Comparison of ENCODE assay signal across 21 mouse cellular contexts in genomic region chr2:60837616-60838015, GRCm38 (mm10).
DNase-seq lines count a peak whose midpoint lies in the region; ATAC-seq and TF ChIP-seq lines count a peak whose summit lies in the region.
"Had no signal": no experiment of that assay in that cellular context is flagged by ENCODE, and none has a peak within 500 bp of the region (broad histone marks: within the 10 kb centered on the region; RNA-seq: fewer than 3 reads in every experiment).

No protein-coding gene starts in this region.

- H3K4me2 ChIP-seq in heart, embryonic 12.5 days = no peak overlapping the region
- H3K4me2 ChIP-seq in liver, embryonic 11.5 days = no peak overlapping the region
- H3K4me2 ChIP-seq: embryonic facial prominence, embryonic 15.5 days; hindbrain, embryonic 15.5 days; limb, embryonic 12.5 days; midbrain, embryonic 15.5 days had no signal

- no peak overlapping the region for H3K4me3 ChIP-seq in cerebellum, adult 2 months (replicated peaks; ENCODE audit: insufficient read depth, low read depth, low read length)
- no peak overlapping the region for H3K4me3 ChIP-seq in heart, embryonic 12.5 days
- H3K4me3 ChIP-seq in liver, adult 2 months (ENCODE audit: insufficient read depth, low read depth, low read length) = no peak overlapping the region
- no peak overlapping the region for H3K4me3 ChIP-seq in liver, embryonic 11.5 days (ENCODE audit: low read depth, low read length)
- no peak overlapping the region for H3K4me3 ChIP-seq in brown adipose tissue, adult 24 weeks (ENCODE audit: insufficient read depth, low read depth, low read length)
- H3K4me3 ChIP-seq: embryonic facial prominence, embryonic 15.5 days; forebrain, embryonic 10.5 days; hindbrain, embryonic 15.5 days; limb, embryonic 12.5 days; midbrain, embryonic 15.5 days had no signal

- no peak overlapping the region for H3K9ac ChIP-seq in heart, embryonic 12.5 days
- H3K9ac ChIP-seq in liver, adult 2 months (ENCODE audit: low read depth, low read length) = no peak overlapping the region
- no peak overlapping the region for H3K9ac ChIP-seq in liver, embryonic 11.5 days (ENCODE audit: low read depth, low read length)
- H3K9ac ChIP-seq: embryonic facial prominence, embryonic 15.5 days; hindbrain, embryonic 15.5 days; limb, embryonic 12.5 days; midbrain, embryonic 15.5 days had no signal

- no peak; the same call in 1 of the 2 replicates for ATAC-seq in heart, embryonic 12.5 days (ENCODE audit: insufficient number of reproducible peaks, low FRiP score)
- ATAC-seq in liver, embryonic 11.5 days (replicated peaks; ENCODE audit: low FRiP score) = no peak
- ATAC-seq: CD4-positive, CD25-positive, alpha-beta regulatory T cell, adult 4 months; intestine, embryonic 16.5 days; midbrain, embryonic 15.5 days had no signal

- 0 out of 2 replicates have a peak overlapping the region, but pooled peaks have one; percentile 30 for H3K27ac ChIP-seq in cerebellum, adult 2 months (ENCODE audit: insufficient read depth, low read length)
- no peak overlapping the region for H3K27ac ChIP-seq in heart, embryonic 12.5 days (ENCODE audit: poor library complexity, severe bottlenecking)
- 0 out of 2 replicates have a peak overlapping the region, but pooled peaks have one; percentile 25 for H3K27ac ChIP-seq in liver, adult 2 months (replicated peaks; ENCODE audit: insufficient read depth, low read depth, low read length)
- no peak overlapping the region for H3K27ac ChIP-seq in liver, embryonic 11.5 days (ENCODE audit: low read depth, low read length)
- peak overlapping the region; percentile 63 for H3K27ac ChIP-seq in brown adipose tissue, adult 24 weeks (replicated peaks; ENCODE audit: low read depth, low read length)
- H3K27ac ChIP-seq: embryonic facial prominence, embryonic 15.5 days; forebrain, embryonic 10.5 days; hindbrain, embryonic 15.5 days; midbrain, embryonic 15.5 days had no signal

- 0 out of 2 replicates have a peak, but pooled peaks cover 5% of the 10 kb centered on the region for H3K4me1 ChIP-seq in cerebellum, adult 2 months (ENCODE audit: control insufficient read depth, insufficient read depth, low read length)
- H3K4me1 ChIP-seq in heart, embryonic 12.5 days (replicated peaks) = peaks cover 59% of the 10 kb centered on the region
- H3K4me1 ChIP-seq in liver, adult 2 months (ENCODE audit: control insufficient read depth, insufficient read depth, low read length) = peaks cover 16% of the 10 kb centered on the region
- peaks cover 21% of the 10 kb centered on the region for H3K4me1 ChIP-seq in liver, embryonic 11.5 days (replicated peaks; ENCODE audit: control insufficient read depth, insufficient read depth, low read length)
- H3K4me1 ChIP-seq in brown adipose tissue, adult 24 weeks (ENCODE audit: control insufficient read depth, insufficient read depth, insufficient read length, low read length) = peaks cover 31% of the 10 kb centered on the region

- WGBS in cerebellum, adult 2 months = 59% methylated on average over 5 of the region's 5 CpGs
- 67% methylated on average over 5 of the region's 5 CpGs for WGBS in heart, embryonic 12.5 days
- 28% methylated on average over 5 of the region's 5 CpGs for WGBS in liver, adult 2 months
- WGBS in liver, embryonic 11.5 days = 72% methylated on average over 5 of the region's 5 CpGs

- peaks cover 16% of the 10 kb centered on the region for H3K36me3 ChIP-seq in heart, embryonic 12.5 days
- peaks cover 5% of the 10 kb centered on the region; the same call in 1 of the 2 replicates for H3K36me3 ChIP-seq in liver, adult 2 months (ENCODE audit: control insufficient read depth, insufficient read depth, low read length)
- no peaks in the 10 kb centered on the region for H3K36me3 ChIP-seq in liver, embryonic 11.5 days (ENCODE audit: control insufficient read depth, insufficient read depth, low read length)
- H3K36me3 ChIP-seq: forebrain, embryonic 10.5 days; hindbrain, embryonic 15.5 days; midbrain, embryonic 15.5 days had no signal

- H3K79me2 ChIP-seq in liver, adult 2 months (ENCODE audit: control insufficient read depth, insufficient read depth, low read length) = peaks cover 7% of the 10 kb centered on the region; the same call in 1 of the 2 replicates

- intact Hi-C loops in heart, postnatal 36 days (cut with DNase I) = loop anchor here (2.0 to 5.0 kb wide), 3 partner anchors 35 to 65 kb away; no protein-coding TSS in a partner anchor
- intact Hi-C loops in left cerebral cortex, postnatal 14 days (cut with DNase I) = no loop called here

- no peaks in the 10 kb centered on the region for H3K27me3 ChIP-seq in cerebellum, adult 2 months (ENCODE audit: control insufficient read depth, insufficient read depth, low read length)
- no peaks in the 10 kb centered on the region for H3K27me3 ChIP-seq in heart, embryonic 12.5 days (replicated peaks)
- H3K27me3 ChIP-seq in liver, adult 2 months (ENCODE audit: control insufficient read depth, insufficient read depth, low read length) = no peaks in the 10 kb centered on the region
- H3K27me3 ChIP-seq in liver, embryonic 11.5 days (replicated peaks; ENCODE audit: control insufficient read depth, insufficient read depth, low read length) = no peaks in the 10 kb centered on the region
- H3K27me3 ChIP-seq: embryonic facial prominence, embryonic 15.5 days; hindbrain, embryonic 15.5 days; limb, embryonic 12.5 days; midbrain, embryonic 15.5 days had no signal

- DNase-seq in cerebellum, adult 2 months = no peak
- DNase-seq in cerebellum, postnatal 4 days (ENCODE audit: low spot score in 2 of 2) = no peak
- DNase-seq in heart, postnatal 36 days = peak; percentile 25 to 32
- peak; percentile 62 for DNase-seq in liver, adult 2 months (ENCODE audit: extremely low read depth, low read depth, low spot score)
- DNase-seq in liver, embryonic 11.5 days (ENCODE audit: low spot score) = no peak
- DNase-seq in left cerebral cortex, postnatal 14 days (ENCODE audit: low spot score in 2 of 2) = no peak
- DNase-seq: adrenal gland, postnatal 36 days; cerebellum, adult 9-11 months; embryo, embryonic 11 days; gastrocnemius, postnatal 14 days; right cerebral cortex, adult 18-20 months had no signal

- no peaks in the 10 kb centered on the region for H3K9me3 ChIP-seq in heart, embryonic 12.5 days (replicated peaks)
- H3K9me3 ChIP-seq in liver, embryonic 11.5 days (ENCODE audit: control insufficient read depth, low read length) = no peaks in the 10 kb centered on the region
- H3K9me3 ChIP-seq: embryonic facial prominence, embryonic 15.5 days; forebrain, embryonic 10.5 days; G1E; hindbrain, embryonic 15.5 days; limb, embryonic 12.5 days; midbrain, embryonic 15.5 days had no signal

- TF ChIP-seq CTCF in cerebellum, adult 2 months (IDR thresholded peaks at IDR 0.05; ENCODE audit: borderline replicate concordance, insufficient read depth, low read depth, low read length) = no peak
- TF ChIP-seq CTCF in liver, adult 2 months (IDR thresholded peaks at IDR 0.05; ENCODE audit: low read depth, low read length) = no peak

- no peak for TF ChIP-seq POLR2A in cerebellum, adult 2 months (IDR thresholded peaks at IDR 0.05; ENCODE audit: borderline replicate concordance, insufficient read depth, low read length)
- no peak for TF ChIP-seq POLR2A in liver, adult 2 months (IDR thresholded peaks at IDR 0.05; ENCODE audit: extremely low read depth, insufficient read depth, low read length)

Comparison
In these comparisons a context has a peak if more than half of its experiments do, and no peak if none do; other contexts are left out.
1. DNase-seq: peak in heart, postnatal 36 days (2 of 2) and liver, adult 2 months (single experiment); none in cerebellum, adult 2 months (0 of 2), cerebellum, postnatal 4 days (0 of 2), liver, embryonic 11.5 days (single experiment) and left cerebral cortex, postnatal 14 days (0 of 2).
2. H3K27ac ChIP-seq: peak in cerebellum, adult 2 months (single experiment), liver, adult 2 months (single experiment) and brown adipose tissue, adult 24 weeks (single experiment); none in heart, embryonic 12.5 days (single experiment) and liver, embryonic 11.5 days (single experiment).